Mouse (Mus musculus) lung, postnatal 0 days (tissue): ENCODE measurements around the gene Nme4.

ENCODE experiments used
- CTCF ChIP-seq: IDR thresholded peaks from 2 replicates; pipeline ENCODE4 v1.5.1; 2016; ENCODE audit warnings: antibody characterized with exemption, mild to moderate bottlenecking
- EP300 ChIP-seq: IDR thresholded peaks from 2 replicates; pipeline ENCODE4 v1.6.1; 2016; ENCODE audit warnings: antibody characterized with exemption, mild to moderate bottlenecking, control low read depth

GRCm38 (mm10) chr17:26124560-26124959 is 29.2 kb upstream of the Nme4 start:
- TF ChIP-seq CTCF (no peak), EP300 (no peak)
